ENCODE assay signal across 26 mouse cellular contexts in the genomic region with DNA sequence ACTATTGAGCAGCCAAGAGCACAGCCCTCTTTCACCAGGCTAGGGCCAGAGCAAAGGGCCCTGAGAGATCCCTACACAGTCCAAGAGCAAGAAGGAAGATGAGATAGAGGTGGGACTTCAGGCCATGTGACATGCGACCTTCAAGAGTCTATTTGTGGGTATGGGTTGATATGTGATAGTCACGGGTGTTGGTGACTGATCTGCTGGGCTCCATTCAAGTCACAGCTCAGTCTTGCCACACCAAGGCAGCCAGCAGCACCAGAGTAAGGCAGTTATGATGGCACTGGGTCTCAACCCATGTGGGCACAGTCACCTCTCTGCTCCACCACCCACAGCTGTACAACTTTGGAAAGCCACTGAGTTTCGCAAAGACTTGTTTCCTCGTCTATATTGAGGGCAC. TPM values are rescaled to one million over a fixed set of nuclear protein-coding genes. Genes with fewer than 3 reads are reported as not detected.
DNase-seq lines count a peak whose midpoint lies in the region; ATAC-seq and TF ChIP-seq lines count a peak whose summit lies in the region.
"Had no signal": no experiment of that assay in that cellular context is flagged by ENCODE, and none has a peak within 500 bp of the region (broad histone marks: within the 10 kb centered on the region; RNA-seq: fewer than 3 reads in every experiment).

No protein-coding gene starts in this region.

- H3K4me1 ChIP-seq in heart, embryonic 13.5 days = peaks cover 16% of the 10 kb centered on the region
- H3K4me1 ChIP-seq in forebrain, postnatal 0 days (ENCODE audit: insufficient read depth) = no peaks in the 10 kb centered on the region
- H3K4me1 ChIP-seq: embryonic facial prominence, embryonic 12.5 days; hindbrain, embryonic 15.5 days had no signal

- ATAC-seq in heart, embryonic 13.5 days (ENCODE audit: extremely low read depth, insufficient number of reproducible peaks, low FRiP score, low TSS enrichment) = peak; percentile 37; the same call in 1 of the 2 replicates
- no peak for ATAC-seq in forebrain, postnatal 0 days
- ATAC-seq: activated CD4-positive, CD25-positive, alpha-beta regulatory T cell, adult 4 months; forebrain, embryonic 14.5 days; intestine, postnatal 0 days had no signal

- peak; percentile 71 for DNase-seq in gastrocnemius, adult 18-20 months (ENCODE audit: low spot score)
- no peak for DNase-seq in gastrocnemius, postnatal 4 days (ENCODE audit: low spot score in 2 of 2)
- DNase-seq in heart, postnatal 4 days = no peak
- peak; percentile 70 for DNase-seq in gastrocnemius, postnatal 25 days
- DNase-seq in skeletal muscle tissue, adult 2 months (ENCODE audit: low read depth, low spot score) = peak; percentile 93
- no peak for DNase-seq in layer of hippocampus, postnatal 10 days (ENCODE audit: low spot score in 2 of 2)
- no peak for DNase-seq in forebrain, postnatal 0 days
- DNase-seq: adrenal gland, adult 2 months; adrenal gland, postnatal 14 days; cerebellum, adult 11 months; cerebellum, adult 2 months; cerebellum, adult 9-11 months; cerebellum, postnatal 25 days; heart, adult 18-20 months; heart, postnatal 14 days had no signal

- no peak overlapping the region for H3K27ac ChIP-seq in heart, embryonic 13.5 days (replicated peaks)
- no peak overlapping the region for H3K27ac ChIP-seq in forebrain, postnatal 0 days (ENCODE audit: low read depth, low read length)
- H3K27ac ChIP-seq: embryonic facial prominence, embryonic 12.5 days; embryonic facial prominence, embryonic 15.5 days; hindbrain, embryonic 12.5 days; hindbrain, embryonic 15.5 days had no signal

- TF ChIP-seq CTCF in forebrain, postnatal 0 days (IDR thresholded peaks at IDR 0.05; ENCODE audit: low read depth) = no peak

- H3K9ac ChIP-seq in heart, embryonic 13.5 days = no peak overlapping the region
- H3K9ac ChIP-seq in forebrain, postnatal 0 days = no peak overlapping the region
- H3K9ac ChIP-seq: embryonic facial prominence, embryonic 12.5 days; embryonic facial prominence, embryonic 15.5 days; heart, embryonic 12.5 days; hindbrain, embryonic 12.5 days; hindbrain, embryonic 15.5 days had no signal

- no peaks in the 10 kb centered on the region for H3K9me3 ChIP-seq in heart, embryonic 13.5 days
- H3K9me3 ChIP-seq in forebrain, postnatal 0 days (ENCODE audit: low read length) = no peaks in the 10 kb centered on the region
- H3K9me3 ChIP-seq: embryonic facial prominence, embryonic 12.5 days; embryonic facial prominence, embryonic 15.5 days; heart, embryonic 12.5 days; hindbrain, embryonic 12.5 days; hindbrain, embryonic 15.5 days had no signal

- no peaks in the 10 kb centered on the region for H3K36me3 ChIP-seq in heart, embryonic 13.5 days
- H3K36me3 ChIP-seq in forebrain, postnatal 0 days (ENCODE audit: insufficient read depth) = no peaks in the 10 kb centered on the region
- H3K36me3 ChIP-seq: embryonic facial prominence, embryonic 12.5 days; embryonic facial prominence, embryonic 15.5 days; heart, embryonic 12.5 days; hindbrain, embryonic 12.5 days; hindbrain, embryonic 15.5 days had no signal

- no peaks in the 10 kb centered on the region for H3K27me3 ChIP-seq in heart, embryonic 13.5 days (replicated peaks)
- no peaks in the 10 kb centered on the region for H3K27me3 ChIP-seq in forebrain, postnatal 0 days (ENCODE audit: insufficient read depth, low read length)
- H3K27me3 ChIP-seq: embryonic facial prominence, embryonic 12.5 days; heart, embryonic 12.5 days; hindbrain, embryonic 12.5 days; hindbrain, embryonic 15.5 days had no signal

- WGBS in heart, embryonic 13.5 days = 69% methylated on average over 4 of the region's 4 CpGs
- WGBS in forebrain, postnatal 0 days = 96% methylated on average over 4 of the region's 4 CpGs

- H3K4me3 ChIP-seq in heart, embryonic 13.5 days = no peak overlapping the region
- no peak overlapping the region for H3K4me3 ChIP-seq in forebrain, postnatal 0 days (ENCODE audit: low read depth, low read length)
- H3K4me3 ChIP-seq: embryonic facial prominence, embryonic 12.5 days; embryonic facial prominence, embryonic 15.5 days; heart, embryonic 12.5 days; hindbrain, embryonic 12.5 days; hindbrain, embryonic 15.5 days had no signal

- H3K4me2 ChIP-seq in heart, embryonic 13.5 days = no peak overlapping the region
- no peak overlapping the region for H3K4me2 ChIP-seq in forebrain, postnatal 0 days (ENCODE audit: low read depth)
- H3K4me2 ChIP-seq: embryonic facial prominence, embryonic 12.5 days; embryonic facial prominence, embryonic 15.5 days; heart, embryonic 12.5 days; hindbrain, embryonic 12.5 days; hindbrain, embryonic 15.5 days had no signal

RNA-seq across cellular contexts. Expression of gene Pkdcc, which starts 60.0 kb away (rescaled TPM):
- total RNA-seq in gastrocnemius, adult 18-20 months (2021) = 100 to 1,000 TPM in 1 of 2 experiments, 10 to 100 TPM in 1; 78.1 to 111 TPM
- 10 to 100 TPM; 42.7 to 46.8 TPM for total RNA-seq in gastrocnemius, postnatal 4 days (2021)
- polyA plus RNA-seq in heart, embryonic 13.5 days (2015; fragmentation: Nextera tagmentation; extraction: Ambion mirVana) = 10.1 and 11.1 TPM in 2 replicates
- 10 to 100 TPM; 68.1 to 76.6 TPM for total RNA-seq in heart, postnatal 4 days (2021)
- 10 to 100 TPM; 51.3 to 98.7 TPM for total RNA-seq in gastrocnemius, postnatal 25 days (2021)
- 10 to 100 TPM; 19.1 to 22.1 TPM for total RNA-seq in layer of hippocampus, postnatal 10 days (2021)
- 41.7 and 57.9 TPM in 2 replicates for total RNA-seq in forebrain, postnatal 0 days (2014; rRNA removed)
- 3.8 and 4.1 TPM in 2 replicates for polyA plus RNA-seq in forebrain, postnatal 0 days (2015; fragmentation: Nextera tagmentation; extraction: Ambion mirVana)
- total RNA-seq: common myeloid progenitor, adult 5-6 weeks; hematopoietic stem cell, adult 5-6 weeks had no signal

Comparison
In these comparisons a context has a peak if more than half of its experiments do, and no peak if none do; other contexts are left out.
1. DNase-seq: peak in gastrocnemius, adult 18-20 months (single experiment), gastrocnemius, postnatal 25 days (single experiment) and skeletal muscle tissue, adult 2 months (single experiment); none in gastrocnemius, postnatal 4 days (0 of 2), heart, postnatal 4 days (single experiment), layer of hippocampus, postnatal 10 days (0 of 2) and forebrain, postnatal 0 days (single experiment).